Mouse (Mus musculus): ENCODE measurements around the gene Ubl3. TPM values are rescaled to one million over a fixed set of nuclear protein-coding genes. Genes with fewer than 3 reads are reported as not detected.

Ubl3 gene
- 100 to 1,000 TPM; 212 to 267 TPM for polyA plus RNA-seq (2017; shearing (Covaris generic))

GRCm38 (mm10) chr5:148552187-148553071 lies at the start of gene Ubl3:
TSS of gene Ubl3 (minus strand) at chr5:148552789.

Other genes with a start within 250 kb of the Ubl3 start
- 10 to 100 TPM; 17.8 to 24.8 TPM for gene Slc7a1, start 152.9 kb downstream of the Ubl3 start, polyA plus RNA-seq (2017; shearing (Covaris generic))

Data from activated CD4-positive, CD25-positive, alpha-beta regulatory T cell (primary cell).